Mouse (Mus musculus): ENCODE measurements around the gene Dclre1a.

The Dclre1a gene

DNA sequence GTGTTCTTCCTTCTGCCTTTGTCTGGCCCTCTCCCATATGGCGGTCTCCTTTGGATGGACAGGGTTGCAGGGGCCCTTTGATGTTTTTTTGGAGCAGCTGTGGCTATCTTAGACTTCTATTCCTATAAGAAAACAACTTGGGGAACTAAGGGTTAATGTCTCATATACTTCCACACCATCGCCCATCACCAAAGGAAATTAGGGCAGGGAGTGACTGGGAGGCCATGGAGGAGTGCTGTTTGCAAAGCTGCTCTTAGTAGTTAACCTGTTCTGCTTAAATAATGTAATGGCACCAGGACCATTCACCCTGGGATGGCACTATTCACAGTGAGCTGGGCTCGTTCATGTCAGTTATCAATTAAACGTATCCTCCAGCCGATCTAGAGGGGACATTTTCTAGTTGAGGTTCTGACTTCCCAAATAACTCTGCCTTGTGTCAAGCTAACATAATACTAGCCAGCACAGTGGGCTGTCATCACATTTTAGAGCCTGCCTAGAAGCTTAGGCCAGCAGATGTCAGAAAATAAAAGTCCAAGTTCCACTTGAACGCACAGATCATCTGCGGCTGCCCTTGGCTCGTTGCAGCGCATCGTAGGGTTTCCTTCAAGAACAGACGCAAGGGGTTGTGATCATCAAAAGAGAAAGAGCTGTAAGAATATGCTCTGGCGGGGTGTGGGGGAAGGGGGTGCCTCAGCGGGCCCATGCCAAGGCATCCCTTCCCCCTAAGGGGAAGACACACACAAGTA is 63.2 kb downstream of the Dclre1a start:
- no peak for DNase-seq (ENCODE audit: low spot score)
